Mouse (Mus musculus) heart, embryonic 11.5 days (tissue): ENCODE results near the gene Gm11037. TPM values are rescaled to one million over a fixed set of nuclear protein-coding genes. Genes with fewer than 3 reads are reported as not detected.

Source experiments
- ATAC-seq: fragments of 200-750 bp; cut with Nextera tagmentation; replicated peaks from 2 replicates; pipeline ENCODE4 v1.8.0; 2017; ENCODE audit warnings: moderate library complexity; ENCODE audit not compliant: insufficient number of reproducible peaks, low FRiP score, low TSS enrichment
- H3K27ac ChIP-seq: fragments of 300-500 bp; sonication (generic); 2 replicates; pipeline ENCODE4 v1.5.1; 2014; ENCODE audit warnings: mild to moderate bottlenecking, low read depth, low read length
- H3K27me3 ChIP-seq: fragments of 300-500 bp; sonication (generic); 2 replicates; pipeline ENCODE4 v1.6.1; 2014; ENCODE audit warnings: mild to moderate bottlenecking, low read length, mixed read lengths; ENCODE audit not compliant: control insufficient read depth, insufficient read depth
- H3K36me3 ChIP-seq: fragments of 300-500 bp; sonication (generic); 2 replicates; pipeline ENCODE4 v1.6.1; 2014; ENCODE audit warnings: mild to moderate bottlenecking, low read length, moderate library complexity, mixed read lengths; ENCODE audit not compliant: control insufficient read depth, insufficient read depth
- H3K4me1 ChIP-seq: fragments of 300-500 bp; sonication (generic); 2 replicates; pipeline ENCODE4 v1.6.1; 2014; ENCODE audit warnings: low read length; ENCODE audit not compliant: control insufficient read depth, insufficient read depth
- H3K4me2 ChIP-seq: fragments of 300-500 bp; sonication (generic); 2 replicates; pipeline ENCODE4 v1.6.1; 2014; ENCODE audit warnings: mild to moderate bottlenecking, moderate library complexity
- H3K4me3 ChIP-seq: fragments of 300-500 bp; sonication (generic); 2 replicates; pipeline ENCODE4 v1.5.1; 2014; ENCODE audit warnings: low read depth, low read length
- H3K9ac ChIP-seq: fragments of 300-500 bp; sonication (generic); 2 replicates; pipeline ENCODE4 v1.6.1; 2014; ENCODE audit warnings: mild to moderate bottlenecking, low read depth, low read length, moderate library complexity
- H3K9me3 ChIP-seq: fragments of 300-500 bp; sonication (generic); replicated peaks from 2 replicates; pipeline ENCODE4 v1.6.1; 2016; ENCODE audit warnings: low read length; ENCODE audit not compliant: control insufficient read depth
- WGBS: fragments of 180-500 bp; shearing (Covaris S2); extraction: QIAGEN DNeasy Blood & Tissue Kit; methylation state at CpG from one replicate; pipeline ENCODE4 v1.1.7; 2014; ENCODE audit not compliant: insufficient replicate concordance; 5-methylcytosine and 5-hydroxymethylcytosine counted together
- polyA plus RNA-seq: library from polyadenylated mRNA; unstranded; fragments of >200 nt; fragmentation: Nextera tagmentation; extraction: Ambion mirVana; gene quantifications from 2 replicates; pipeline ENCODE4 v1.2.1, GENCODE M21; 2014

Gm11037 gene
- polyA plus RNA-seq: not detected in 2 replicates

DNA sequence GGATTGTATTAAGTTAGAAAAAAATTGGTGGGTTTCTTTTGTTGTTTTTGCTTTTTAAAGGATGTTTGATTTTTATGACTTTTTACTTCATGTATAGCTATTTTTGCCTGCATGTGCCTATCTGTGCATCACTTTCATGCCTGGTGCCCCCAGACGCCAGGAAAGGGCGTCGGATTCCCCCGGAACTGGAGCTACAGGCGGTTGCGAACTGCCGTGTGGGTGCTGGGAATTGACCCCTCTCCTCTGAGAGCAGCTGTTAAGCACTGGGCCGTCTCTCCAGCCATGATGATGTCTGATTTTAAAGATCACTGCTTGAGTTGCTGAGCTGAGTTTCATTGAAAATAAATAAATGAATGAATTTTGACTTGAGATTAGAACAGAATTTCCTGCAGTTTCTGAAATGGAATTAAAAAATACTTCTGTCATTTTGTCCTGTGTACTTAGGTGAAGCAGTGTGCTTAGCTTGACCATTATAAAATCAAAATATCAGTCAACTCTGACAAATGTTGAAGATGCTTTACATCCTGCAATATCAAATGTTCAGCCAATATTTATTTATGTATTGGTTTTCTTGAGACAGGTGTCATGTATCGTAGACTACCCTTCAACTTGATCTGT, at the start of gene Gm11037:
Gm11037 (plus strand) TSS at position 568 of the 618 bp plus-strand sequence.
- ATAC-seq: no peak
- Histone ChIP-seq H3K27me3 (no peaks in the 10 kb centered on the region), H3K36me3 (peaks cover 2% of the 10 kb centered on the region; the same call in 1 of the 2 replicates), H3K27ac (peak within 1 kb of the TSS; percentile 89), H3K4me3 (no peak within 1 kb of the TSS), H3K4me1 (peaks cover 43% of the 10 kb centered on the region), H3K9me3 (no peaks in the 10 kb centered on the region), H3K4me2 (no peak within 1 kb of the TSS), H3K9ac (no peak within 1 kb of the TSS)
- 82% methylated on average over 9 of the region's 9 CpGs for WGBS

DNA sequence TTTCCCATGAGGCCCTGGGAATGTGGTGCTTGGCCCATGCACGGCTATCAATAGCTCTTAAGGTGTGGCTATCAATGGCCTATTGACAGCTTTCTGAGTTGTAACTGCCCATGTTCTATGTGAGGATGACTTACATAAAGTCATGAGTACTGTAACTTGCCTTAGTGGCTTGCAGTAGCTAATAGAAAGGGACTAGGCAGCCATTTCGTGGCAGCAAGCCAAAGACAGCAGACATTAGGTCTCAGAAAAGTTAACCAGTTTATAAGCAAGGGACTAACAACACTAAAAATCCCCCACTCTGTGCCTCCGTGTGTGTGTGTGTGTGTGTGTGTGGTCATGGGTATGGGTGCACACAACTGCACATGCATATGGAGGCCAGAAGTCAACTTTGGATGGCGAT, 49.1 kb upstream of the Gm11037 start:
- 77% methylated on average over 4 of the region's 4 CpGs for WGBS
- ATAC-seq: no peak

DNA sequence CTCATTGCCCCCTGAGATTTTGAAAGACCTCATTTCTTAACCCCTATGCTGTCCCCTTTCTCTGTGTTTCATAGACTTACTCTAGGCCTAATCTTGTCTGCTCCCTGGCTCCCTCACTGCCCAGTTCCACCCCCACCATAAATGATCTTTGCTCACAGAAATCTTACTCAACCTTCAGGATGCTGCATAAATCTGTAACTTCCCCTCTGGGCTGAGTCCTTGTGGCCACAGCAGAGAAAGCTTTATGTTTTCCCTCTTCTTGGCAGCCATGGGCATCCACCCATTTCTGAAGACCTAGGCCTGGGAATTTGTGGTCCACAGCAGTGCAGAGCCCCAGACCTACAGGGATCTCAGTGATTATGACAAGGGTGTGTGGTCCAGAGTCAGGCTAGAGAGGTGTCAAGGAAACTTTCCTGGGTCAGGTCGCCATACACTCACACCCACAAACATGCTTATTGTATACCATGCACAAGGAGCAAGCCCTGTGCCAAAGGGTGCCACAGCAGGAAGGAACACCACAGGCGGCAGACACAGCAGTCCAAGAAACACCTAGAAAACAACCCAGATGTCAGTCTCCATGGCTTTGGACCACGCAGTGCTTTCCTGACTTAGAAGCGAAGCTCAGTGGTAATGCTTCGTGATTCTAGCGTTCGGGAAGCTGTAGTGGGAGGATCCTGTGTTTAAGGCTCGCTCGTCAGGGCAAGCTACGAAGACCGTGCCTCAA, 46.5 kb upstream of the Gm11037 start, which contains the start of gene Siglec1:
Siglec1 (minus strand) TSS at position 99 of the 724 bp plus-strand sequence.
- Histone ChIP-seq H3K4me2 (no peak within 1 kb of the TSS), H3K9me3 (no peaks in the 10 kb centered on the region), H3K27me3 (no peaks in the 10 kb centered on the region), H3K9ac (no peak within 1 kb of the TSS), H3K4me1 (no peaks in the 10 kb centered on the region), H3K4me3 (no peak within 1 kb of the TSS), H3K36me3 (no peaks in the 10 kb centered on the region), H3K27ac (no peak within 1 kb of the TSS)
- no peak for ATAC-seq
- WGBS: 80% methylated on average over 11 of the region's 11 CpGs

More for the DNA sequence above, 49.1 kb upstream of the Gm11037 start:
- peaks cover under 1% of the 10 kb centered on the region; the same call in 1 of the 2 replicates for H3K27me3 ChIP-seq
- H3K9me3 ChIP-seq: no peaks in the 10 kb centered on the region
- no peaks in the 10 kb centered on the region for H3K4me1 ChIP-seq
- H3K27ac ChIP-seq: no peak overlapping the region
- no peak overlapping the region for H3K4me3 ChIP-seq
- H3K9ac ChIP-seq: no peak overlapping the region
- no peaks in the 10 kb centered on the region for H3K36me3 ChIP-seq
- no peak overlapping the region for H3K4me2 ChIP-seq

DNA sequence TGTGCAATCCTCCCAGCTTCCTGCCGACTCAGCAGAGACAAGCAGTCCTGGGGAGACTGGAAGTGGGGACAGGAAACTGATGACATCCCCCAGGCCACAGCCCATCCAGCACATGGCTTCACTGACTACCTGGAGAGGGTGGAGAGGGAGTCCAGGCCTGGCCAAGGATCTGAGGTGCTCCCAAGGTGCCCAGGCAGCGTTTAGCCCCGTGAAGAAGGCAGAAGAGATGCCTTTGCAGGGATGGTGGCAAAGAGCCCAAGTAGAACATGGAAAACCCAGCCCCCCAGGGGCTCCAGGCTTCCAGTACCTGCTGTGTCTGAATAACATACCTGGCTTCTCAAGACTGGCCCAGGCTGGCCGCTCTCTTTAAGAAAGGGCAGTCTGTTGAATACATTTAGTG, 44.7 kb upstream of the Gm11037 start:
- H3K9ac ChIP-seq: no peak overlapping the region
- no peak overlapping the region for H3K4me3 ChIP-seq
- no peaks in the 10 kb centered on the region for H3K4me1 ChIP-seq
- no peaks in the 10 kb centered on the region for H3K36me3 ChIP-seq
- ATAC-seq: no peak
- H3K27me3 ChIP-seq: no peaks in the 10 kb centered on the region
- WGBS: 73% methylated on average over 4 of the region's 4 CpGs
- H3K9me3 ChIP-seq: no peaks in the 10 kb centered on the region
- no peak overlapping the region for H3K4me2 ChIP-seq
- H3K27ac ChIP-seq: no peak overlapping the region

- no peaks in the 10 kb centered on the region for H3K9me3 ChIP-seq
- no peak overlapping the region for H3K9ac ChIP-seq
- WGBS: 62% methylated on average over 1 of the region's 1 CpGs
- no peak overlapping the region for H3K4me2 ChIP-seq
- H3K4me1 ChIP-seq: no peaks in the 10 kb centered on the region
- no peak overlapping the region for H3K27ac ChIP-seq
- no peaks in the 10 kb centered on the region for H3K27me3 ChIP-seq
- H3K4me3 ChIP-seq: no peak overlapping the region
- no peaks in the 10 kb centered on the region for H3K36me3 ChIP-seq
- ATAC-seq: no peak
Observed at GRCm38 (mm10) chr2:131089634-131090033, 43.7 kb upstream of the Gm11037 start.

- H3K4me1 ChIP-seq: no peaks in the 10 kb centered on the region
- H3K27me3 ChIP-seq: no peaks in the 10 kb centered on the region
- no peak overlapping the region for H3K4me3 ChIP-seq
- H3K27ac ChIP-seq: no peak overlapping the region
- H3K9me3 ChIP-seq: no peaks in the 10 kb centered on the region
- no peak overlapping the region for H3K9ac ChIP-seq
- 43% methylated on average over 3 of the region's 3 CpGs for WGBS
- H3K4me2 ChIP-seq: no peak overlapping the region
- ATAC-seq: no peak
- no peaks in the 10 kb centered on the region for H3K36me3 ChIP-seq
Observed at GRCm38 (mm10) chr2:131090852-131091251, 42.4 kb upstream of the Gm11037 start.

- Histone ChIP-seq H3K27me3 (no peaks in the 10 kb centered on the region), H3K4me3 (no peak overlapping the region), H3K27ac (no peak overlapping the region), H3K36me3 (no peaks in the 10 kb centered on the region), H3K4me1 (0 out of 2 replicates have a peak, but pooled peaks cover 4% of the 10 kb centered on the region), H3K4me2 (no peak overlapping the region), H3K9ac (no peak overlapping the region), H3K9me3 (no peaks in the 10 kb centered on the region)
- WGBS: 85% methylated on average over 5 of the region's 5 CpGs
- ATAC-seq: no peak
Observed at GRCm38 (mm10) chr2:131093577-131093976, 39.7 kb upstream of the Gm11037 start.

DNA sequence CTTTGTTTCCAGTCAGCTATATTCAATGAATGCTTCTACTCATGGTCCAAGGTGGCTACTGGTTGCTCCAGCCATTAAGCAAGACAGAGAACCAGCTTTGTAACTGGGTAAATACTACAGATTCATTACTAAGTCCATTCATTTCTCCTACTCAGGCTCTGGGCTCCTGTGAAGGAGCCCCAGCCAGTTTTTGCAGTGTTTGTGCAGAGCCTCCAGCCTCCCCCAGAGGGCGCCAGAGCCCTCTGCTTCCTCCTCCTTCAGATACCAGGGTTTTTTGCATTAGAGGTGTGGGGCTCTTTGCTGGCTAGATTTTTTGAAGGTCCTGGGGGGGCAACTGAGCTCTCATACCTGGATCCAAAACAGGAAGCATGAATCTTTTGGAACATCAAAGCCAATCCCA, 38.5 kb upstream of the Gm11037 start:
- no peak for ATAC-seq
- no peak overlapping the region for H3K9ac ChIP-seq
- no peaks in the 10 kb centered on the region for H3K9me3 ChIP-seq
- H3K4me1 ChIP-seq: 0 out of 2 replicates have a peak, but pooled peaks cover 4% of the 10 kb centered on the region
- no peak overlapping the region for H3K27ac ChIP-seq
- WGBS: 4% methylated on average over 1 of the region's 1 CpGs
- H3K4me2 ChIP-seq: no peak overlapping the region
- H3K4me3 ChIP-seq: no peak overlapping the region
- H3K27me3 ChIP-seq: no peaks in the 10 kb centered on the region
- no peaks in the 10 kb centered on the region for H3K36me3 ChIP-seq
